Comparison of ENCODE assay signal across 21 mouse cellular contexts in the genomic region with DNA sequence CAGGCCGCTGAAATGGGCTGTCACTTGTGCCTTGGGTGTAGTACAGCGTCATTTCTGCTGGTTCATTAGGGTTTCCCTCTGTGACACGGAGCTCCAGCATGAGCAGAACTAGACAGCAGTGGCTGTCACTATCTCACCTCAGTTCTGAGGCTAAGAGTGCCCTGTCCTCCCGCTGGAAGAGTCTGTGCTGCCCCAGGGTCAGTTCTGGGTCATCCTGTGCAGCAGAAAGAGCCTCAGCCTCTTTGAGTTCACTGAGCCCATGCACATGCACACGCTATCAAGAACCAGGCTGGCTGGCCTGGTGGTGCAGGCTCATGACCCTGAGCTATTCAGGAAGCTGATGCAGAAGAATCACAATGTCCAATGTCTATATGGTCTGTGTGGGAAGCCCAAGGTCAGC. TPM values are rescaled to one million over a fixed set of nuclear protein-coding genes. Genes with fewer than 3 reads are reported as not detected.
DNase-seq lines count a peak whose midpoint lies in the region; ATAC-seq lines count a peak whose summit lies in the region.
"Had no signal": no experiment of that assay in that cellular context is flagged by ENCODE, and none has a peak within 500 bp of the region (broad histone marks: within the 10 kb centered on the region; RNA-seq: fewer than 3 reads in every experiment).

No protein-coding gene starts in this region.

- intact Hi-C loops in heart, postnatal 14 days (cut with DNase I), result loop anchor here (5.0 kb wide), 1 partner anchor 78 kb away; the partner anchor contains the start of gene Dsp

- H3K4me1 ChIP-seq in heart, embryonic 12.5 days (replicated peaks), result peaks cover 35% of the 10 kb centered on the region
- H3K4me1 ChIP-seq in liver, embryonic 12.5 days, result peaks cover 25% of the 10 kb centered on the region
- no peaks in the 10 kb centered on the region for H3K4me1 ChIP-seq in forebrain, embryonic 15.5 days

- peak overlapping the region; percentile 34; the same call in 1 of the 2 replicates for H3K9ac ChIP-seq in heart, embryonic 12.5 days
- no peak overlapping the region for H3K9ac ChIP-seq in liver, embryonic 12.5 days
- no peak overlapping the region for H3K9ac ChIP-seq in forebrain, embryonic 15.5 days (replicated peaks)
- H3K9ac ChIP-seq: embryonic facial prominence, embryonic 13.5 days had no signal

- peak overlapping the region; percentile 73 for H3K27ac ChIP-seq in heart, embryonic 12.5 days (ENCODE audit: poor library complexity, severe bottlenecking)
- H3K27ac ChIP-seq in liver, embryonic 12.5 days, result peak overlapping the region; percentile 52
- no peak overlapping the region for H3K27ac ChIP-seq in forebrain, embryonic 15.5 days (replicated peaks)
- H3K27ac ChIP-seq: embryonic facial prominence, embryonic 13.5 days; hindbrain, embryonic 10.5 days; left cerebral cortex, adult 2 months; limb, embryonic 10.5 days had no signal

- no peak overlapping the region for H3K4me3 ChIP-seq in heart, embryonic 12.5 days
- no peak overlapping the region for H3K4me3 ChIP-seq in liver, embryonic 12.5 days
- no peak overlapping the region for H3K4me3 ChIP-seq in forebrain, embryonic 15.5 days
- H3K4me3 ChIP-seq: embryonic facial prominence, embryonic 13.5 days; hindbrain, embryonic 10.5 days; left cerebral cortex, adult 2 months; limb, embryonic 10.5 days had no signal

- WGBS in heart, embryonic 12.5 days, result 19% methylated on average over 5 of the region's 5 CpGs
- WGBS in liver, embryonic 12.5 days (ENCODE audit: insufficient replicate concordance), result 24% methylated on average over 5 of the region's 5 CpGs
- WGBS in forebrain, embryonic 15.5 days, result 69% methylated on average over 5 of the region's 5 CpGs

- H3K27me3 ChIP-seq in heart, embryonic 12.5 days (replicated peaks), result no peaks in the 10 kb centered on the region
- H3K27me3 ChIP-seq in liver, embryonic 12.5 days (replicated peaks), result peaks cover 15% of the 10 kb centered on the region; the same call in 1 of the 2 replicates
- no peaks in the 10 kb centered on the region for H3K27me3 ChIP-seq in forebrain, embryonic 15.5 days
- H3K27me3 ChIP-seq: embryonic facial prominence, embryonic 13.5 days had no signal

- H3K4me2 ChIP-seq in heart, embryonic 12.5 days, result peak overlapping the region; percentile 36
- no peak overlapping the region for H3K4me2 ChIP-seq in liver, embryonic 12.5 days
- H3K4me2 ChIP-seq in forebrain, embryonic 15.5 days (replicated peaks), result no peak overlapping the region
- H3K4me2 ChIP-seq: embryonic facial prominence, embryonic 13.5 days had no signal

- no peak for DNase-seq in heart, postnatal 14 days
- peak; percentile 37 for DNase-seq in ovary, adult 18-20 months (ENCODE audit: low spot score)
- DNase-seq in ovary, postnatal 10 days (ENCODE audit: low spot score), result no peak
- DNase-seq in thymus, postnatal 25 days, result no peak
- DNase-seq: adrenal gland, postnatal 25 days; cerebellum, adult 11 months; cerebellum, postnatal 10 days; gastrocnemius, postnatal 36 days; kidney, adult 9 months; kidney, postnatal 36 days; lung, adult 18-20 months; lung, postnatal 14 days had no signal

- peak; percentile 43; the same call in 1 of the 2 replicates for ATAC-seq in heart, embryonic 12.5 days (ENCODE audit: insufficient number of reproducible peaks, low FRiP score)
- peak; percentile 48 for ATAC-seq in liver, embryonic 12.5 days
- ATAC-seq in megakaryocyte-erythroid progenitor cell, adult 5-6 weeks (replicated peaks; ENCODE audit: low FRiP score, low TSS enrichment, poor library complexity, severe bottlenecking), result peak; percentile 13
- ATAC-seq in forebrain, embryonic 15.5 days (replicated peaks), result no peak
- ATAC-seq: forebrain, embryonic 16.5 days had no signal

- no peaks in the 10 kb centered on the region for H3K9me3 ChIP-seq in heart, embryonic 12.5 days (replicated peaks)
- no peaks in the 10 kb centered on the region for H3K9me3 ChIP-seq in liver, embryonic 12.5 days (replicated peaks)
- no peaks in the 10 kb centered on the region for H3K9me3 ChIP-seq in forebrain, embryonic 15.5 days
- H3K9me3 ChIP-seq: embryonic facial prominence, embryonic 13.5 days; hindbrain, embryonic 10.5 days; limb, embryonic 10.5 days had no signal

- no peaks in the 10 kb centered on the region for H3K36me3 ChIP-seq in heart, embryonic 12.5 days
- H3K36me3 ChIP-seq in liver, embryonic 12.5 days, result no peaks in the 10 kb centered on the region
- H3K36me3 ChIP-seq in forebrain, embryonic 15.5 days, result no peaks in the 10 kb centered on the region
- H3K36me3 ChIP-seq: embryonic facial prominence, embryonic 13.5 days; hindbrain, embryonic 10.5 days; limb, embryonic 10.5 days had no signal

RNA-seq across cellular contexts. Expression of gene Cage1, which starts 37.5 kb away (rescaled TPM):
- polyA plus RNA-seq in heart, embryonic 12.5 days (2016; fragmentation: Nextera tagmentation; extraction: Ambion mirVana), result 1.3 TPM in 2 replicates
- total RNA-seq in heart, postnatal 14 days (2021), result 1 to 10 TPM; 1.3 to 1.4 TPM
- 0.80 and 0.88 TPM in 2 replicates for polyA plus RNA-seq in liver, embryonic 12.5 days (2016; fragmentation: Nextera tagmentation; extraction: Ambion mirVana)
- total RNA-seq in megakaryocyte-erythroid progenitor cell, adult 5-6 weeks (2014; fragmentation: Nextera tagmentation), result 2.1 and 5.5 TPM in 2 replicates
- 3.4 and 3.5 TPM in 2 replicates for total RNA-seq in megakaryocyte-erythroid progenitor cell, adult 5-6 weeks (2017)
- 1.6 and 1.7 TPM in 2 replicates for polyA plus RNA-seq in forebrain, embryonic 15.5 days (2015; fragmentation: Nextera tagmentation; extraction: Ambion mirVana)

RNA-seq across cellular contexts. Expression of gene Riok1, which starts 37.6 kb away (rescaled TPM):
- polyA plus RNA-seq in heart, embryonic 12.5 days (2016; fragmentation: Nextera tagmentation; extraction: Ambion mirVana), result 34.2 and 36.7 TPM in 2 replicates
- total RNA-seq in heart, postnatal 14 days (2021), result 10 to 100 TPM; 11.7 to 14.2 TPM
- polyA plus RNA-seq in liver, embryonic 12.5 days (2016; fragmentation: Nextera tagmentation; extraction: Ambion mirVana), result 33.9 TPM in 2 replicates
- total RNA-seq in megakaryocyte-erythroid progenitor cell, adult 5-6 weeks (2014; fragmentation: Nextera tagmentation), result 80.5 and 88.1 TPM in 2 replicates
- total RNA-seq in megakaryocyte-erythroid progenitor cell, adult 5-6 weeks (2017), result 98.5 and 126 TPM in 2 replicates
- polyA plus RNA-seq in forebrain, embryonic 15.5 days (2015; fragmentation: Nextera tagmentation; extraction: Ambion mirVana), result 53.6 and 60.9 TPM in 2 replicates
